Mouse (Mus musculus): ENCODE results near the gene F11r. TPM values are rescaled to one million over a fixed set of nuclear protein-coding genes. Genes with fewer than 3 reads are reported as not detected.

F11r gene
- polyA plus RNA-seq, 1 experiment from 2014 or later: 63.5 TPM

DNA sequence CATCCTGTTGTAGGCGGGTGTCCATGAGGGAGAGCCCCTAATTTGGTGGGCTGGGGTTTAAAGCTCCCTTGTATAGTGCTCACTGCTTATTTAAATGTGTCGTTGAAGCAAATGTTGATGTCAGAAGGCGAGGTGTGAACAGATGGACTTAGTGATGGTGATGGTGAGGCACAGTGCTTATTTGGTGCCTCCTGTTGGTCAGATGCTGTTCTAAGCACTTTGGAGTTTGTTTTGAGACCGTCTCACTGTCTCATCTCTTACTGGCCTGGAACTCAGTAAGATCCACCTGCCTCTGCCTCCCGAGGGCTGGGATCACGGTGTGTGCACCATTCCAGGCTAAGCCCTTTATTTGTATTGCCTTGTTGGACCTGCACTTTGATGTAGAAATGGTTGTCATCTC lies 17.6 kb downstream of the F11r start:
- Histone ChIP-seq H3K27me3 (no peaks in the 10 kb centered on the region), H3K9ac (no peak overlapping the region), H3K4me1 (replicated peaks) (peaks cover 10% of the 10 kb centered on the region), H3K4me2 (no peak overlapping the region), H3K27ac (no peak overlapping the region), H3K9me3 (replicated peaks) (no peaks in the 10 kb centered on the region), H3K36me3 (no peaks in the 10 kb centered on the region), H3K4me3 (no peak overlapping the region)
- 80% methylated on average over 6 of the region's 6 CpGs for WGBS
- no peak for ATAC-seq (replicated peaks; ENCODE audit: insufficient number of reproducible peaks, insufficient read depth, low FRiP score, low read depth)

DNA sequence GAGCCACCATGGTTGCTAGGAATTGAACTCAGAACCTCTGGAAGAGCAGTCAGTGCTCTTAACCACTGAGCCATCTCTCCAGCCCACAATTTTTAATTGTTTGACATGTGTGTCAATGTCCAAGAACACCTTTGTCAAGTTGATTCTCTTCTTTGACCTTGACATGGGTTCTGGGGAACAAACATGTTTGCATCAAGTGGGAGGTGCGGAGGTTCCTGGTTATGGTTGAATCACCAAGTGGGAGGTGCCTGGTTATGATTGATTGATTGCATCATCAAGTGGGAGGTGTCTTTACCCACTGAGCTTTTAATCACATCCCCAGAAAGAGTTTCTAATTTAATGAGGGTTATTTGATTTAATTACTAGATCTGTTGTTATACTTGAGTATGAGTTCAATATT lies 20.2 kb downstream of the F11r start:
- Histone ChIP-seq H3K27ac (no peak overlapping the region), H3K27me3 (no peaks in the 10 kb centered on the region), H3K4me2 (no peak overlapping the region), H3K9ac (no peak overlapping the region), H3K4me1 (replicated peaks) (peaks cover 12% of the 10 kb centered on the region), H3K4me3 (no peak overlapping the region), H3K9me3 (replicated peaks) (no peaks in the 10 kb centered on the region), H3K36me3 (peaks cover 17% of the 10 kb centered on the region)
- no peak for ATAC-seq (replicated peaks; ENCODE audit: insufficient number of reproducible peaks, insufficient read depth, low FRiP score, low read depth)
- 93% methylated on average over 1 of the region's 1 CpGs for WGBS

DNA sequence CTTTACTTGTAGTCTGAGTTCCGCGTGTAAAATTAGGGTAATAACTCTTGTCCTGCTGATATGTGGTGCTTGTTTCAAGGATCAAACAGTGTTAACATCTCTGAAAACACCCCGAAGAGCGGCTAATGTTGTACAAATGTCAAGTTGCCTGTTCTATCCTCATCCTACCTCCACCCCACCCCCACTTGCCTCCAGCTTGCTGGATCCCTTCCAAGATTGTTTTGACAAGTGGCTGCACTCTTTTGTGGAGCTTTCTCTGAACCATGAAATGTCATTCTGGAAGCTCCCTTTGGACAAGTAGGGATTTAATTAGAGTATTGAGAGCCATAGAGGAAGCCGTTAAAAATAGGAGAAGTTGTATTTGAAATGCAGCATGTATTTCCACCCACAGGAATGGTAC lies 22.5 kb downstream of the F11r start:
- 52% methylated on average over 5 of the region's 5 CpGs for WGBS
- Histone ChIP-seq H3K27ac (no peak overlapping the region), H3K36me3 (peaks cover 33% of the 10 kb centered on the region), H3K9ac (no peak overlapping the region), H3K4me2 (no peak overlapping the region), H3K9me3 (replicated peaks) (no peaks in the 10 kb centered on the region), H3K4me1 (replicated peaks) (peaks cover 9% of the 10 kb centered on the region), H3K27me3 (no peaks in the 10 kb centered on the region), H3K4me3 (no peak overlapping the region)
- ATAC-seq (replicated peaks; ENCODE audit: insufficient number of reproducible peaks, insufficient read depth, low FRiP score, low read depth): no peak

DNA sequence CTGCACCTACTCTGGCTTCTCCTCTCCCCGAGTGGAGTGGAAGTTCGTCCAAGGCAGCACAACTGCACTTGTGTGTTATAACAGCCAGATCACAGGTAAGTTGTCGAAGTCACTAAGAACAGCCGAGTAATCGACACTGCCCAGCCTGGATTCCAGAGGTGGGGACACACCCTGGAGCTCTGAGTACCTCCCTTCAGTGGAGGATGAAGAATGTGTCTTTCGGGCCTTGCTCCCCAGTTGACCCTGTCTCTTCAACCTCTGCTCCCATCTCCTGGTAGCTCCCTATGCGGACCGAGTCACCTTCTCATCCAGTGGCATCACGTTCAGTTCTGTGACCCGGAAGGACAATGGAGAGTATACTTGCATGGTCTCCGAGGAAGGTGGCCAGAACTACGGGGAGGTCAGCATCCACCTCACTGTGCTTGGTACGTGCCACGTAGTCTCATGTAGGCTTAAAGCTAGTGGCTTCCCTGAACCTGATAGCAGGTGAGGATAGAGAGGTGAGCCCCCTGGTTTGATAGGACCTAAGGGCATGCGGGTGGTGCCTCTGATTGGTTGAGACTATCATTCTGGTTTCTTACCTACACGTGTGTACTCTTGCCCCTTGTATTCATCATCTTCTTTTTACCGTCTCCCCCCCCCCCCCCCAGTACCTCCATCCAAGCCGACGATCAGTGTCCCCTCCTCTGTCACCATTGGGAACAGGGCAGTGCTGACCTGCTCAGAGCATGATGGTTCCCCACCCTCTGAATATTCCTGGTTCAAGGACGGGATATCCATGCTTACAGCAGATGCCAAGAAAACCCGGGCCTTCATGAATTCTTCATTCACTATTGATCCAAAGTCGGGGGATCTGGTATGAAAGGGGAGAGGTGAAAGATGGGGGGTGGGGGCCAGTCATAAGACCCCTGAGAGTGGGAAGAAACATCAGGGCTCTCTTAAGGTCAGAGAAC lies 23.5 kb downstream of the F11r start:
- Histone ChIP-seq H3K4me1 (replicated peaks) (peaks cover 9% of the 10 kb centered on the region), H3K27ac (no peak overlapping the region), H3K36me3 (peaks cover 33% of the 10 kb centered on the region), H3K9ac (no peak overlapping the region), H3K9me3 (replicated peaks) (no peaks in the 10 kb centered on the region), H3K4me3 (no peak overlapping the region), H3K27me3 (no peaks in the 10 kb centered on the region), H3K4me2 (no peak overlapping the region)
- ATAC-seq (replicated peaks; ENCODE audit: insufficient number of reproducible peaks, insufficient read depth, low FRiP score, low read depth): no peak
- WGBS: 90% methylated on average over 20 of the region's 22 CpGs

DNA sequence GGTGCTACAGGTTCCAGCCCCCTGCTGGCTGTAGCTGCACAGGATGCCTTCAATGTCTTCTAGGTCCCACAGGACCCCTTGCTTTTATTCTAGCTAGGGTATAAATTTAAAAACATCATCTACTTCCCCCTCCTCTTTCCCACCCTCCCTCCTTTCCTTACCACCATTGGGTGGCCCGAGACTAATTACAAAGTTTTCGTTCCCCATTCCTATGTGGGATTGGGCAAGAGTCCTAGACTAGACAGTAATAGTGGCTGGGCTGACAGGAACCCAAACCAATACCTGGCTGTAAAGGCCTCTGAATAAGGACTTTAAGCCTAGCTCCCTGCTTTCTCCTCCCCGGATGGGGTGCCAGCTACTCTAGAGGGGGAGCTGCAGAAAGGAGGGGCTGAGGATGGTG lies 25.8 kb downstream of the F11r start:
- WGBS: 92% methylated on average over 3 of the region's 3 CpGs
- Histone ChIP-seq H3K9ac (no peak overlapping the region), H3K9me3 (replicated peaks) (no peaks in the 10 kb centered on the region), H3K27ac (no peak overlapping the region), H3K4me1 (replicated peaks) (peaks cover 9% of the 10 kb centered on the region), H3K27me3 (no peaks in the 10 kb centered on the region), H3K4me2 (no peak overlapping the region), H3K4me3 (no peak overlapping the region), H3K36me3 (peaks cover 33% of the 10 kb centered on the region)
- no peak for ATAC-seq (replicated peaks; ENCODE audit: insufficient number of reproducible peaks, insufficient read depth, low FRiP score, low read depth)

DNA sequence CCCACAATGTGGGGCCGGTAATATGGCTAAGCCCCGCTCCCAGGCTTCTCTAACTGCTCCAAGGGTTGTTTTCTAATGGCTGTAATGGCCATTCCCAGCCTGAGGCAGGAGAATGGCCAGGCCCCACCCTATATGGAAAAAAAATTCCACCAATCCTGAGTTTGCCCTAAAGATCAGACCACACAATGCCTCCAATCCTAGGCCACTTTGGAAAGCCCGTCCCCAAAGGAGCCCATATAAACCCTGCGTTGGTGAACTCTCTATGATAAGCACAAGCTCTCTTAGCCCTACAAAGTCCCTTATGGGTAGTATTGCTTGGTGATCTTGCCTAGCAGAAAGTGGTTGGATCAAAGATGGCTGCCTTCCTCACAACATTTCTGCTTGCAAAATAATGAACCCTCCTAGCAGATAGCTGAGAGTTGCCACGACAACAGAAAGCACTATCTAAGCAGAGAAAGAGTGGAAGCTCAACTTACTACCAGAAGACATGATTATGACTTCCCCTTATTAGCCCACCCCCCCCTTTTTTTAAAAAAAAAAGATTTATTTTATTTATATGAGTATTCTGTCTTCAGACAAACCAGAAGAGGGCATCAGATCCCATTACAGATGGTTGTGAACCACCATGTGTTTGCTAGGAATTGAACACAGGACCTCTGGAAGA lies 28.5 kb downstream of the F11r start:
- peaks cover 9% of the 10 kb centered on the region for H3K4me1 ChIP-seq (replicated peaks)
- WGBS: 88% methylated on average over 5 of the region's 5 CpGs
- no peak for ATAC-seq (replicated peaks; ENCODE audit: insufficient number of reproducible peaks, insufficient read depth, low FRiP score, low read depth)
- H3K4me3 ChIP-seq: no peak overlapping the region
- no peaks in the 10 kb centered on the region for H3K27me3 ChIP-seq
- H3K9me3 ChIP-seq (replicated peaks): no peaks in the 10 kb centered on the region
- H3K4me2 ChIP-seq: no peak overlapping the region
- H3K9ac ChIP-seq: no peak overlapping the region
- peaks cover 29% of the 10 kb centered on the region for H3K36me3 ChIP-seq
- no peak overlapping the region for H3K27ac ChIP-seq

DNA sequence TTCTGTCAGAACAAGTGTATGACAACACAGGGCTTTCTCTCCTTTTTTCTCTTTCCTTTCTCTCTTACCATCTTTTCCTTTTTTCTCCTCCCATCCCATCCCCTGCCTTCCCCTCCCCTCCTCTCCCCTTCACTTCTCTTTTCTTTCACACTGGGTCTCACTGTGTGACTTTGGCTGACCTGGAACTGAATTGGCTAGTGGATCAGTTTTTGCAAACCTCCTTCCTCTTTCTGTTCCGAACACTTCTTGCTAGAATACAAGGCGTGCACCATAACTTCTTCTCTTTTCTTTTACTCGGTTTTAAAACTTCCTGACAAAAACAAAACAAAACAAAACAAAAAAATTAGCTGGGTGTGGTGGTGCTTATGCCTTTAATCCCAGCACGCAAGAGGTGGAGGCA lies 29.2 kb downstream of the F11r start:
- H3K4me1 ChIP-seq (replicated peaks): peaks cover 11% of the 10 kb centered on the region
- no peak overlapping the region for H3K9ac ChIP-seq
- H3K27ac ChIP-seq: no peak overlapping the region

DNA sequence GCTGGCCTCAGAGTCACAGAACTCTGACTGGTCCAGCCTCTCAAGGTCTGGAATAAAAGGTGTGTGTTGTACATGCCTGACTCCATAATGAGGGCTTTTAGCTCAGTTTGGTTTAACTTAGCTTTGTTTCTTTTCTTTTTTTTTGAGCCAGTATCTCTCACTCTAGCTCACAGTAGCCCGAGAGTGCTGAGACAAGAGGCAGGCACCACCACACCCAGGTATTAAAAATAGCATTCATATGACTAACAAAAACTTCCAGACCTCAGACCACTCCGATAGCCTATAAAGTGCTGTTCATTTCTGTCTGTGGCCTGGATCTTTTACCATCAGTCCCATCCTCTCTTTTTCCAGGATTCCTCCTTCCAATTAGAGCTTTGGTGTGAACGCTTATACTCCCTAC lies 32.3 kb downstream of the F11r start:
- WGBS: 49% methylated on average over 3 of the region's 3 CpGs
- H3K9ac ChIP-seq: no peak overlapping the region
- H3K4me1 ChIP-seq (replicated peaks): peaks cover 11% of the 10 kb centered on the region
- H3K27me3 ChIP-seq: no peaks in the 10 kb centered on the region
- ATAC-seq (replicated peaks; ENCODE audit: insufficient number of reproducible peaks, insufficient read depth, low FRiP score, low read depth): peak; percentile 62; the same call in 1 of the 2 replicates
- H3K9me3 ChIP-seq (replicated peaks): no peaks in the 10 kb centered on the region
- H3K4me2 ChIP-seq: peak overlapping the region; percentile 38
- H3K27ac ChIP-seq: peak overlapping the region; percentile 45
- no peaks in the 10 kb centered on the region for H3K36me3 ChIP-seq
- no peak overlapping the region for H3K4me3 ChIP-seq

More for the DNA sequence above, 29.2 kb downstream of the F11r start:
- Histone ChIP-seq H3K4me3 (no peak overlapping the region), H3K27me3 (no peaks in the 10 kb centered on the region), H3K9me3 (replicated peaks) (no peaks in the 10 kb centered on the region), H3K4me2 (no peak overlapping the region), H3K36me3 (peaks cover 26% of the 10 kb centered on the region)
- ATAC-seq (replicated peaks; ENCODE audit: insufficient number of reproducible peaks, insufficient read depth, low FRiP score, low read depth): no peak
- WGBS: 79% methylated on average over 4 of the region's 4 CpGs

DNA sequence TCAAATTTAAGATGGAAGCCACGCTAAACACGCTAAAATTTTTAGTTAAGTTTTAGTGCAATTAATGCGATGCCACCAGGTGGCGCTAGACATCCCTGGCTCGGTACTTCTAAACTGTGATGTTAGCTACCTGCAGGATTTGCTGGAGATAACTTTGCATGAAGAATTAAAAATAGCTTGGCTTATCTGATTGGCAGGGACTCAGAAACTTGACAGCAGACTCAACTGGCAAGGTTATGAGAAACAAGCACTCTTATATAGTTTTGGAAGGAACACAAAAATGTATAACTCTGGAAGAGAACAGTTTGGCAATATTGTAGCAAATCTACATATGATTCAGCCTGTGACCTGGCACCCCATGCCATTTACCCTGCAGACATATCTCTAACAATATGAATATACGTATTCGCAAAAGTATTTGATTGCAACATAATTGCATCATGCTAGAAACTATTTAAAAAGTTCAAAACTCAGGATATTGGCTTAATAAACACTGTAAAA lies 33.1 kb downstream of the F11r start:
- no peak overlapping the region for H3K9ac ChIP-seq
- no peaks in the 10 kb centered on the region for H3K9me3 ChIP-seq (replicated peaks)
- H3K36me3 ChIP-seq: no peaks in the 10 kb centered on the region
- H3K4me3 ChIP-seq: no peak overlapping the region
- WGBS: 28% methylated on average over 7 of the region's 7 CpGs
- no peak for ATAC-seq (replicated peaks; ENCODE audit: insufficient number of reproducible peaks, insufficient read depth, low FRiP score, low read depth)
- H3K27ac ChIP-seq: 0 out of 2 replicates have a peak overlapping the region, but pooled peaks have one; percentile 45
- peaks cover 11% of the 10 kb centered on the region for H3K4me1 ChIP-seq (replicated peaks)
- H3K4me2 ChIP-seq: peak overlapping the region; percentile 38
- no peaks in the 10 kb centered on the region for H3K27me3 ChIP-seq

DNA sequence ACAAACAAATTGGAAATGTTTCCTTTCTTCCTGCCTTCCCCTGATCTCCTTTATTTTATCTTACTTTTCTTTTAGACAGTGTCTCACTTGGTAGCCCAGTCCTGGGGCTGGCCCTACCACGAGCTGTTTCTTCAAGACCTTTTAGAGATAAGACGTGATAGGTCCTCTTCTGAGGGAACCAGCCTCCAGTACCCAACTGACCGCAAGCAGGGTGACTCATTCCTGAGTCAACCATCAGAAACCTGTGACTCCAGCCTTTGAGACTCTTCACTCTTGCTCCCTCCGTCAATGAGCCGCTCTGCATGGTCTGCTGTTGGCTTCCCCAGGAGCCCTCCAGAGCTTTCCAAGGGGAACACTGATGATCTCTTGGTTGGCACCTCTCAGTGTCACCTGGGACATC lies 33.6 kb downstream of the F11r start:
- Histone ChIP-seq H3K9me3 (replicated peaks) (no peaks in the 10 kb centered on the region), H3K4me2 (no peak overlapping the region), H3K9ac (no peak overlapping the region), H3K27ac (no peak overlapping the region), H3K36me3 (no peaks in the 10 kb centered on the region), H3K4me1 (replicated peaks) (peaks cover 11% of the 10 kb centered on the region), H3K4me3 (no peak overlapping the region), H3K27me3 (no peaks in the 10 kb centered on the region)
- 53% methylated on average over 5 of the region's 5 CpGs for whole genome bisulfite sequencing
- no peak for ATAC-seq (replicated peaks; ENCODE audit: insufficient number of reproducible peaks, insufficient read depth, low FRiP score, low read depth)

DNA sequence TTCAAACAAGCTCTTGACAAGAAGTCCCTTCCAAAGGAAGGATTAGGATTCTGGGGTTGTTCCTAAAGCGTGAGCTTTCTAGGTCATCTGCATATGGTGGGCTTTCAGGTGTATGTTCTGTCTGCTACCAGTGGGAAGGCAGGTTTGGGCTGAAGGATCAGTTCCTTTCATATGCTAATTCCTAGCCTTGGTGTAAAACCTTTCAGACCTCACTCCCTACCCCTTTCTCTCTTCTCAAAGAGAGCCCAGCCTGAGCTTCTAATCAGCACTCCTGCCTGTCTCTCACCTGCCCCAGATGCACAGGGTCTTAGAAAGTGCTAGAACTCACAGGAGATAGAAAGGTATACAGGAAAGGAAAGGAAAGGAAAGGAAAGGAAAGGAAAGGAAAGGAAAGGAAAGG lies 34.1 kb downstream of the F11r start:
- no peak overlapping the region for H3K9ac ChIP-seq
- no peak for ATAC-seq (replicated peaks; ENCODE audit: insufficient number of reproducible peaks, insufficient read depth, low FRiP score, low read depth)
- no peaks in the 10 kb centered on the region for H3K27me3 ChIP-seq
- peaks cover 11% of the 10 kb centered on the region for H3K4me1 ChIP-seq (replicated peaks)
- no peaks in the 10 kb centered on the region for H3K36me3 ChIP-seq
- no peak overlapping the region for H3K27ac ChIP-seq
- no peaks in the 10 kb centered on the region for H3K9me3 ChIP-seq (replicated peaks)
- no peak overlapping the region for H3K4me3 ChIP-seq
- no peak overlapping the region for H3K4me2 ChIP-seq
- 74% methylated on average over 1 of the region's 1 CpGs for WGBS
